Comparison of ENCODE assay signal across 10 mouse cellular contexts in genomic region chr13:28600792-28601191, GRCm38 (mm10).
DNase-seq lines count a peak whose midpoint lies in the region; ATAC-seq and TF ChIP-seq lines count a peak whose summit lies in the region.
"Had no signal": no experiment of that assay in that cellular context is flagged by ENCODE, and none has a peak within 500 bp of the region (broad histone marks: within the 10 kb centered on the region; RNA-seq: fewer than 3 reads in every experiment).

No protein-coding gene starts in this region.

- no peaks in the 10 kb centered on the region for H3K9me3 ChIP-seq in hindbrain, embryonic 10.5 days
- H3K9me3 ChIP-seq in hindbrain, embryonic 14.5 days (ENCODE audit: control insufficient read depth, low read length), result no peaks in the 10 kb centered on the region
- H3K9me3 ChIP-seq in lung, embryonic 16.5 days (ENCODE audit: control insufficient read depth, low read length), result no peaks in the 10 kb centered on the region

- H3K27ac ChIP-seq in hindbrain, embryonic 10.5 days, result 0 out of 2 replicates have a peak overlapping the region, but pooled peaks have one; percentile 16
- H3K27ac ChIP-seq in hindbrain, embryonic 14.5 days, result no peak overlapping the region
- peak overlapping the region; percentile 44; the same call in 1 of the 2 replicates for H3K27ac ChIP-seq in lung, embryonic 16.5 days (ENCODE audit: low read length)
- peak overlapping the region; percentile 69 for H3K27ac ChIP-seq in thymus, adult 2 months (ENCODE audit: control insufficient read depth, insufficient read depth, low read length)
- H3K27ac ChIP-seq: liver, embryonic 14.5 days had no signal

- peaks cover 5% of the 10 kb centered on the region; the same call in 1 of the 2 replicates for H3K36me3 ChIP-seq in hindbrain, embryonic 10.5 days
- no peaks in the 10 kb centered on the region for H3K36me3 ChIP-seq in hindbrain, embryonic 14.5 days (replicated peaks; ENCODE audit: control insufficient read depth, insufficient read depth)
- H3K36me3 ChIP-seq in lung, embryonic 16.5 days (ENCODE audit: control insufficient read depth, insufficient read depth, low read length), result no peaks in the 10 kb centered on the region
- H3K36me3 ChIP-seq in thymus, adult 2 months (ENCODE audit: control insufficient read depth, insufficient read depth, low read length), result no peaks in the 10 kb centered on the region

- no peak overlapping the region for H3K9ac ChIP-seq in hindbrain, embryonic 14.5 days
- H3K9ac ChIP-seq in lung, embryonic 16.5 days (ENCODE audit: low read length), result no peak overlapping the region
- H3K9ac ChIP-seq: liver, embryonic 14.5 days had no signal

- TF ChIP-seq CTCF in thymus, adult 2 months (IDR thresholded peaks at IDR 0.05; ENCODE audit: borderline replicate concordance, control insufficient read depth, extremely low read depth, insufficient read depth, low read length, poor library complexity), result no peak

- DNase-seq in hindbrain, embryonic 10.5 days (ENCODE audit: low spot score), result no peak
- no peak for DNase-seq in hindbrain, embryonic 14.5 days (ENCODE audit: low spot score)
- DNase-seq in thymus, adult 2 months, result peak; percentile 50
- DNase-seq in frontal cortex, postnatal 25 days (ENCODE audit: low spot score in 2 of 2), result no peak
- no peak for DNase-seq in cerebellum, adult 11-12 months
- DNase-seq in cerebellum, adult 9-10 months, result no peak
- DNase-seq: retina, postnatal 1 day had no signal

- no peak overlapping the region for H3K4me2 ChIP-seq in hindbrain, embryonic 14.5 days (replicated peaks)
- H3K4me2 ChIP-seq in lung, embryonic 16.5 days (ENCODE audit: low read depth, low read length), result no peak overlapping the region

- ATAC-seq in hindbrain, embryonic 14.5 days (ENCODE audit: low FRiP score), result no peak
- peak; percentile 84 to 91 for ATAC-seq in hematopoietic stem cell, adult 5-6 weeks (replicated peaks in 1 of 2; ENCODE audit: insufficient read depth in 1 of 2, low FRiP score in 2 of 2, low TSS enrichment in 1 of 2, low read depth in 1 of 2, poor library complexity in 2 of 2, severe bottlenecking in 2 of 2)
- ATAC-seq in lung, embryonic 16.5 days (ENCODE audit: low read depth), result peak; percentile 34; the same call in 1 of the 2 replicates

- H3K4me3 ChIP-seq in hindbrain, embryonic 10.5 days, result no peak overlapping the region
- no peak overlapping the region for H3K4me3 ChIP-seq in hindbrain, embryonic 14.5 days (replicated peaks; ENCODE audit: low read length)
- H3K4me3 ChIP-seq in lung, embryonic 16.5 days (ENCODE audit: low read length), result no peak overlapping the region
- peak overlapping the region; percentile 25; the same call in 1 of the 2 replicates for H3K4me3 ChIP-seq in thymus, adult 2 months (ENCODE audit: control insufficient read depth, insufficient read depth, low read length)

- no peaks in the 10 kb centered on the region for H3K27me3 ChIP-seq in hindbrain, embryonic 10.5 days (ENCODE audit: insufficient read depth, poor library complexity, severe bottlenecking)
- no peaks in the 10 kb centered on the region for H3K27me3 ChIP-seq in hindbrain, embryonic 14.5 days (ENCODE audit: control insufficient read depth, insufficient read depth, low read length)
- H3K27me3 ChIP-seq in lung, embryonic 16.5 days (ENCODE audit: control insufficient read depth, insufficient read depth, low read depth, low read length), result no peaks in the 10 kb centered on the region
- no peaks in the 10 kb centered on the region for H3K27me3 ChIP-seq in thymus, adult 2 months (ENCODE audit: control insufficient read depth, insufficient read depth, low read length)

- peaks cover 2% of the 10 kb centered on the region; the same call in 1 of the 2 replicates for H3K4me1 ChIP-seq in hindbrain, embryonic 10.5 days (replicated peaks)
- 0 out of 2 replicates have a peak, but pooled peaks cover 7% of the 10 kb centered on the region for H3K4me1 ChIP-seq in hindbrain, embryonic 14.5 days (replicated peaks; ENCODE audit: control insufficient read depth, insufficient read depth, low read length)
- H3K4me1 ChIP-seq in lung, embryonic 16.5 days (replicated peaks; ENCODE audit: control insufficient read depth, insufficient read depth, low read length), result peaks cover 10% of the 10 kb centered on the region
- peaks cover 9% of the 10 kb centered on the region for H3K4me1 ChIP-seq in thymus, adult 2 months (replicated peaks; ENCODE audit: control insufficient read depth, insufficient read depth, low read length)

- WGBS in hindbrain, embryonic 10.5 days, result 76% methylated on average over 5 of the region's 5 CpGs
- WGBS in hindbrain, embryonic 14.5 days, result 79% methylated on average over 5 of the region's 5 CpGs
- WGBS in lung, embryonic 16.5 days, result 32% methylated on average over 5 of the region's 5 CpGs
- WGBS in thymus, adult 2 months, result 17% methylated on average over 5 of the region's 5 CpGs

- TF ChIP-seq POLR2A in thymus, adult 2 months (IDR thresholded peaks at IDR 0.05; ENCODE audit: control insufficient read depth, extremely low read depth, insufficient read depth, low read length, poor library complexity), result no peak
